Mouse (Mus musculus): ENCODE results near the gene Zfp750.

Zfp750 gene

DNA sequence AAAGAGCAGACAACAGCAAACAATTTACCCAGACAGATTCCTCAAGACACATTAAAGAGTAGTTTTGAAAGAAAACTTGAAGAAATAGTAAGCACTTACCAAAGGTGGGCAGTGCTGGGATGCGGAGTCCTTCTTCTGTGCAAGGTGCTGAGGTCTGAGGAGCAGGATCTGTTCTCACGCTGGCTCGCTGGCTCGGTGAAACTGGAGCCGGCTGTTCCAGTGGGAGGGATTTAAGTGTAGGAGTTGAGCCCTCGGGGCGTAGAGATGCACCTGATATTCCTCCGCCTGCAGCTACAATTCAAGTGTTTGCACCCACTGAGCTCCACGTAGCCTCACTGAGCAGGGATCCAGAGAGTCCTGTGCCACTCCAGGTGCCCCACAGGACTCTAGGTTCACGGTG lies at the start of gene Zfp750:
Zfp750 (minus strand) TSS at position 203 of the 400 bp plus-strand sequence.
- no peak for DNase-seq (ENCODE audit: low spot score in 2 of 2)

- no peak for DNase-seq (ENCODE audit: low spot score in 2 of 2)
These were observed 45.1 kb upstream of the Zfp750 start for GRCm38 (mm10) chr11:121564265-121564664.

DNA sequence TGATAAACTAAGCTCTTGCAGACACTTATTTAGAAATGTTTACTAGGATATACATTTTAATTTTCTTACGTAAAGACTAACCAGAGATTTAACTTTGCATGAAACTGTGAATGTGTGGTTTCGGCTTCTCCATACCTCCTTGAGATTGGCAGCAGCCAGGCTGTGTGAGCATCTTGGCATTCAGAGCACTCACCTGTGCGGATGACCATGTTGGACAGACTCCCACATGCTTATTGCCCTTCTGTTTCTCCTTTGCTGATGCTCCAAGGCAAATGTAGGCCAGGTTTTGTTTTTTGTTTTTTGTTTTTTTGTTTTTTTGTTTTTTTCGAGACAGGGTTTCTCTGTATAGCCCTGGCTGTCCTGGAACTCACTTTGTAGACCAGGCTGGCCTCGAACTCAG lies 44.2 kb upstream of the Zfp750 start:
- DNase-seq (ENCODE audit: low spot score in 2 of 2) = no peak

GRCm38 (mm10) chr11:121560294-121560663 lies 41.1 kb upstream of the Zfp750 start:
- DNase-seq (ENCODE audit: low spot score in 2 of 2) = no peak

GRCm38 (mm10) chr11:121559527-121560293 lies 40.6 kb upstream of the Zfp750 start:
- no peak for DNase-seq (ENCODE audit: low spot score in 2 of 2)

DNA sequence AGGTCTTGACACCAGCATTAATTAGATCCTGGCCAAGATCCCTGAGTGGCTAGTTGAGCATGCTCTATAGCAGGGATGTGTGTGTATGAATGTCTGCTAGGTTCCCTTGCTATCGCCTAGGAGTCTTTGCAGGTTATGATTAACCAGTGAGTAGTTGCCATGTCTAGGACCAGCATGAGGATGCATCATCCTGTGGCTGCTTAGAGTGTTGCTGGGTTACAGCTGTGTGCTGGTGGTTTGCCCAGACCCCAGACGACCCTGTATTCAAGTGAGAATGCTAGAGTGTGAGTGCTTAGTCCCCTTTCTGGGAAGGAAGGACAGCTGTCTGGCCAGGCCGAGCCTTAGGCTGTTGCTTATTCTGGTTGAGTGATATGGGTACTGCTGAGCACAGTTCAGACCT lies 39.4 kb upstream of the Zfp750 start:
- DNase-seq (ENCODE audit: low spot score in 2 of 2) = no peak

- no peak for DNase-seq (ENCODE audit: low spot score in 2 of 2)
These were observed 38.8 kb upstream of the Zfp750 start for GRCm38 (mm10) chr11:121557946-121558345.

GRCm38 (mm10) chr11:121556727-121557126 lies 37.6 kb upstream of the Zfp750 start:
- DNase-seq (ENCODE audit: low spot score in 2 of 2) = no peak

GRCm38 (mm10) chr11:121553458-121553857 lies 34.3 kb upstream of the Zfp750 start:
- no peak for DNase-seq (ENCODE audit: low spot score in 2 of 2)

- no peak for DNase-seq (ENCODE audit: low spot score in 2 of 2)
These were observed 33.8 kb upstream of the Zfp750 start for GRCm38 (mm10) chr11:121552846-121553457.

DNA sequence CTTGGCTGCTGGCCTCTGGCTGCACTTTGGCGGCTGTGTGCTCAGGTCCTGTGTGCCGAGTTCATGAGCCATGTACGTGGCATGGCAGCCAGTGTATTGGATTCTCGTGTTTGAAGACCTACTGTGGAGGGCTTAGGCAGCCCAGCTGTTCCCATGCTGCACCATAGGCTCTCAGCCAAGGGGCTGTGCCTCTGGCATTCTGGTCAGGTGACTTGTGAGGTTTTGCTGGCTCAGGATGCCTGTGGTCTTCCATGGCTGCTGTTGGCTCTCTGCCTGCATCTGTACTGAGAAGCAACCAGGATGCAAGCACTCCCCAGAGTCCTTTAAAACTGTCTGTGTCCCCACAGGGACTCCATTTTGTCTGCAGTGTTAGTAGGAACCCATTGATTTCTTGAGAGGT lies 33.0 kb upstream of the Zfp750 start:
- DNase-seq (ENCODE audit: low spot score in 2 of 2) = no peak

GRCm38 (mm10) chr11:121551206-121551799 lies 32.2 kb upstream of the Zfp750 start:
- DNase-seq (ENCODE audit: low spot score in 2 of 2) = no peak

- no peak for DNase-seq (ENCODE audit: low spot score in 2 of 2)
These were observed 30.9 kb upstream of the Zfp750 start for GRCm38 (mm10) chr11:121549843-121550647.

DNA sequence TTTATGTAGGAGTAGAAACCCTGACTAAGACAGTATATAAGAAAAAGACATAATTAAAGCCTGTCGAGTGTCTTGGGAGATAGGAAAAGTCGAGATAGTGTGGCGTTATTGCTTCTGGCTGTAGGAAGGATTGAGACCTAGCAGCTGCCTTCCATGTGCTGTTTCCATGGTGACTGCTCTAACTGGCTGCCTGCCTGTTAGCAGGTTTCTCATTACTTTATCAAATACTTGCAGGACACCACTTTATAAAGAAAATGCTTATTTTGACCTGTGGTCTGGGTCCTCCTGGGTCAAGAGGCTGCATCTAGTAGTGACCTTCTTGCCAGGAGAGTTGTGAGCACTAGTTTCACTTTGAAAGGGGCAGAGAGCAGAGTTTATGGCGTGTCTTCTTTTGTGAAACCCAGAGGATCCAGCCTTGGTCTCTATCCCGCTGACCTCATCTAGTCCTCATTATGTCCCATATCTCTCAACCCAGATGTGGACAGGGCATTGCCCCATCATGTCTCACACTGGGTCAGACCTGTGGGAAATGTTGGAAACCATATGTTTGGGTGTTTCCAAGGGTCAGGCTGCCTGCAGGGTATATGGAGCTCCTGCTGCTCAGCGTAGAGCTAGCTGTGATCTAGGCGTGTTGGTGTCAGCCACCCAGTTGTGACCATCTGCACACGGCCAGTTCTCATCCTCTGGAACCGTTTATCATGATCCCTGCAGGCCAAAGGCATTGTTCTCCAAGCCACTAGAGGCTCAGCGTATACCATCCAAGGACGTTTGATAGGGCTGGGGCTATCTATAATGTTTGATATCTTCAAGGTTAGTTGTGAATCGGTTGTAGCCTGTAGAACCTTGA lies 30.1 kb upstream of the Zfp750 start:
- DNase-seq (ENCODE audit: low spot score in 2 of 2) = no peak

DNA sequence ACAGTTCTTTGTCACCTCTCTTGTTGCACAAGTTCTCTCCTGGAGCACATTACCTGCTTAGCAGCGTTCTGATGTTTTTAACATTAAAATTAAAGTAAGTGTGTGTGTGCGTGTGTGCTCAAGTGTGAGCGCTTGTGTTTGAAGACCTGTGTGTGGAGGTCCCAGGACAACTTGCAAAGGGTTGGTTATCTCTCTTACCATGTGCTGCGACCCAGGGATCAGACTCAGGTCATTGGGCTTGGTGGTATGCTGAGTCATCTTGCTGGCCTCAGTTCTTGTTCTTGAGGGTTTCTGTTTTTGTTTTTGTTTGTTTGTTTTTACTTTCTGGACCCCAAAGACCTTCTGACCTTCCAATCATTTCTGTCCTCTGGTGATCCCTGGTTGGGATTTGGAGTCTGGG lies 28.8 kb upstream of the Zfp750 start:
- no peak for DNase-seq (ENCODE audit: low spot score in 2 of 2)

GRCm38 (mm10) chr11:121547234-121547633 lies 28.1 kb upstream of the Zfp750 start:
- no peak for DNase-seq (ENCODE audit: low spot score in 2 of 2)

DNA sequence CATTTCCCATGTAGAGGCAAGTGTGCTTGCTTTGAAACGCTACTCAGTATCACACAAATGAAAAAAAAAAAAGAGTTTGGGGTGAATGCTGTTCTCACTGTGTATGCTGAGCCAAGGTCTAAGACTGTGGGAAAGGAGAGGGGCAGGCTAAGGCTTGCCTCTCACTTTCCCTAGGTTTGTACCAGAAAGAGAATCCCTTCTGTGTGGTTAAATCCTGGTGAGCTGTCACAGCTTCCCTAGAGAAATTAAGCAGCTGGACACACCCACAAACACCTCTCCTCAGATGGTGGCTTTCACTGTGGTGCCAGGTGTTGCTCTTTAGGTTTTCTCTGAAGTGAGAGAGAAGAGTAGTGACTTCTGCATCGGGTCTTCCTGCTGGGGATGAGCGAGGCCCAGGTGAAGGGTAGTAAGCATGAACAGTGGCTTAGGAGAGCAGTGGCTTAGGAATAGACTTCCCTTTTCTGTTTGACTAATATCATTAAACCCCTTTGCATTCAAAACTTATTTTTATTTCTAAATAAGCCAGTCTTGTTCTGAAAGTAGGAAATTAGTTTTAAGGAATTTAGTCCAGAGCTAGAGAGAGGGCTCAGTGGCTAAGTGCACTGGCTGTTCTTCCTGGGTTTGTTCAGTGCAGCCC lies 26.4 kb upstream of the Zfp750 start:
- no peak for DNase-seq (ENCODE audit: low spot score in 2 of 2)

DNA sequence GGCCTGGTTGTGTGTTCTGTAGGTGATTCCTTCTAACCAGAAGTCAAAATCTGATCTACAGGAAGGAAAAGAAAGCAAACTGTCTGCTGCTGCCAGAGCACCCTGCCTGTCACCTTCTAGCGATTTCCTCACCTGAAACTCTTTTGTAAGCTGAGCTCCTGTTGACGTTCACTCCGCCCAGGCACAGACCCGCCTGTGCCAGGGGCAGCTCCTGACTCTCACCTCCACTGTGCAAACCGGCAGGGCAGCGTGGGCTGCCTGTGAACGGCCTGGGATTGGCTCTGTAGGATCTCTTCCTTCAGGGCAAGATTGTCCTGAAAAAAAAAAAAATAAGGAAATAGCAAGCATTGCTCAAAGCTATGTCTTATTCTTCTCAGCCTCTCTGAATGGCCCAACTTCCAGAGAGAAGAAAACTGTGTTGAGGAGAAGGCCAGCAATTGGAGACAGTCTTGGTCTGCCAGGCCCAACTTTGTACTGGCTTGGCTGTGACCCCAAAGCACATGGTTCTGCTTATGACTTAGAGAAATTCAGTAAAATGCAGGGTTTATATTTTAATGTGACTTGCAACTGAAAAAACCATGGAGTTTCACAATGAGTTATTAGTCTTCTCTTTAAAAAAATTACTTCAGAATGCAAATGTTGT lies 25.7 kb upstream of the Zfp750 start:
- no peak for DNase-seq (ENCODE audit: low spot score in 2 of 2)

GRCm38 (mm10) chr11:121543922-121544321 lies 24.8 kb upstream of the Zfp750 start:
- DNase-seq (ENCODE audit: low spot score in 2 of 2) = no peak

GRCm38 (mm10) chr11:121543287-121543856 lies 24.2 kb upstream of the Zfp750 start:
- DNase-seq (ENCODE audit: low spot score in 2 of 2) = no peak
